Mouse (Mus musculus) G1E (cell line): ENCODE measurements around the gene Ccni. TPM values are rescaled to one million over a fixed set of nuclear protein-coding genes. Genes with fewer than 3 reads are reported as not detected.

Experiments used
- ATAC-seq: 2 replicates; pipeline ENCODE4 v1.8.0; 2016; ENCODE audit warnings: mild to moderate bottlenecking; ENCODE audit not compliant: insufficient number of reproducible peaks, poor library complexity, low FRiP score, severe bottlenecking; ENCODE audit errors: extremely low read depth
- DNase-seq: peaks from one replicate; pipeline ENCODE4 v3.0.0; 2012; ENCODE audit warnings: low spot score
- H3K27me3 ChIP-seq: 2 replicates; pipeline ENCODE4 v1.6.1; 2012; ENCODE audit warnings: mild to moderate bottlenecking, low read length, inconsistent platforms; ENCODE audit not compliant: insufficient read depth
- H3K36me3 ChIP-seq: replicated peaks from 2 replicates; pipeline ENCODE3; 2012; ENCODE audit warnings: mild to moderate bottlenecking, inconsistent platforms
- H3K4me1 ChIP-seq: 2 replicates; pipeline ENCODE4 v1.6.1; 2012; ENCODE audit warnings: low read depth, low read length, inconsistent platforms, mixed read lengths; ENCODE audit not compliant: insufficient read depth
- H3K4me3 ChIP-seq: 2 replicates; pipeline ENCODE4 v1.5.1; 2012; ENCODE audit warnings: low read depth, mild to moderate bottlenecking, inconsistent platforms, low read length, moderate library complexity, mixed read lengths
- H3K9me3 ChIP-seq: replicated peaks from 2 replicates; pipeline ENCODE4 v1.6.1; 2012; ENCODE audit warnings: inconsistent platforms
- CTCF ChIP-seq: IDR thresholded peaks from 2 replicates; pipeline ENCODE4 v1.5.1; 2012; ENCODE audit warnings: low read depth, low read length, inconsistent platforms, mixed read lengths
- GATA1 ChIP-seq: IDR thresholded peaks from 2 replicates; pipeline ENCODE4 v1.6.1; 2012; ENCODE audit warnings: borderline replicate concordance, low read length, inconsistent platforms, mixed read lengths
- GATA2 ChIP-seq: IDR thresholded peaks from 2 replicates; pipeline ENCODE4 v1.6.1; 2012; ENCODE audit warnings: low read depth, low read length, inconsistent platforms, borderline replicate concordance
- POLR2AphosphoS5 ChIP-seq: IDR thresholded peaks from 2 replicates; pipeline ENCODE4 v1.6.1; 2012; ENCODE audit warnings: low read depth, low read length, inconsistent platforms; ENCODE audit not compliant: insufficient replicate concordance
- TAL1 ChIP-seq: conservative IDR thresholded peaks from 2 replicates; pipeline ENCODE4 v1.6.1; 2012; ENCODE audit warnings: low read depth, low read length, inconsistent platforms, mixed read lengths
- polyA plus RNA-seq: library from polyadenylated mRNA; stranded (reverse); fragments of >175 nt; gene quantifications from 2 replicates; pipeline ENCODE4 v1.2.3, GENCODE M21; 2012
- total RNA-seq, 2 experiments: library from RNA; stranded (forward) in 1 of 2; stranded (reverse) in 1 of 2; fragments of 200-1000 nt in 1 of 2; fragments of >200 nt in 1 of 2; fragmentation: Nextera tagmentation in 1 of 2; gene quantifications; 2 replicates each; pipeline ENCODE4 v1.2.3; 2014 to 2017

Ccni gene
- total and polyA plus RNA-seq, 3 experiments = 138 to 432 (median 302) TPM

DNA sequence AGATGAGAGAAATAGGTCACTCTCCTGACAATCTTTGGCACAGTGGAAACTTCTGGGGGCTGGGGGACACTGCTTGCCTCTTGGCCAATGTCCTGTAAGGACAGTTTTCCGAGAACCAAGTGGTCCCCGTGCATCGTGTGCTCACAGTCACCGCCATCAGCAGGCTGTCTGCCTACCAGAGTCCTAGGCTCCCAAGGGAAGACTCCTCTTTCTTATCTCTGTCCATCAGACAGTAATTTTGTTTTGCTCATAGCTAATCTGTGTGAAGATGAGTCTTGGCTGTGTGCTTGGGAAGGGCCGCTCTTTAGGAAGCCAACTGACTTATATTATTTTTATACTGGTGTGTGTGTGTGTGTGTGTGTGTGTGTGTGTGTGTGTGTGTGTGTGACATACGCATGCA lies 60.8 kb downstream of the Ccni start:
- H3K9me3 ChIP-seq = no peaks in the 10 kb centered on the region
- no peaks in the 10 kb centered on the region for H3K27me3 ChIP-seq
- DNase-seq (no peak), ATAC-seq (no peak)
- peaks cover 80% of the 10 kb centered on the region for H3K36me3 ChIP-seq
- TF ChIP-seq TAL1 (no peak), GATA1 (no peak), POLR2AphosphoS5 (no peak), GATA2 (no peak)
- H3K4me1 ChIP-seq = no peaks in the 10 kb centered on the region
- H3K4me3 ChIP-seq = no peak overlapping the region

GRCm38 (mm10) chr5:93144874-93145273 lies 61.4 kb downstream of the Ccni start:
- H3K4me1 ChIP-seq = no peaks in the 10 kb centered on the region
- no peak for TF ChIP-seq TAL1
- no peak for TF ChIP-seq GATA2
- TF ChIP-seq CTCF = no peak
- TF ChIP-seq GATA1 = no peak
- no peaks in the 10 kb centered on the region for H3K27me3 ChIP-seq
- DNase-seq (no peak), ATAC-seq (no peak)
- H3K9me3 ChIP-seq = no peaks in the 10 kb centered on the region
- no peak overlapping the region for H3K4me3 ChIP-seq
- H3K36me3 ChIP-seq = peaks cover 80% of the 10 kb centered on the region

DNA sequence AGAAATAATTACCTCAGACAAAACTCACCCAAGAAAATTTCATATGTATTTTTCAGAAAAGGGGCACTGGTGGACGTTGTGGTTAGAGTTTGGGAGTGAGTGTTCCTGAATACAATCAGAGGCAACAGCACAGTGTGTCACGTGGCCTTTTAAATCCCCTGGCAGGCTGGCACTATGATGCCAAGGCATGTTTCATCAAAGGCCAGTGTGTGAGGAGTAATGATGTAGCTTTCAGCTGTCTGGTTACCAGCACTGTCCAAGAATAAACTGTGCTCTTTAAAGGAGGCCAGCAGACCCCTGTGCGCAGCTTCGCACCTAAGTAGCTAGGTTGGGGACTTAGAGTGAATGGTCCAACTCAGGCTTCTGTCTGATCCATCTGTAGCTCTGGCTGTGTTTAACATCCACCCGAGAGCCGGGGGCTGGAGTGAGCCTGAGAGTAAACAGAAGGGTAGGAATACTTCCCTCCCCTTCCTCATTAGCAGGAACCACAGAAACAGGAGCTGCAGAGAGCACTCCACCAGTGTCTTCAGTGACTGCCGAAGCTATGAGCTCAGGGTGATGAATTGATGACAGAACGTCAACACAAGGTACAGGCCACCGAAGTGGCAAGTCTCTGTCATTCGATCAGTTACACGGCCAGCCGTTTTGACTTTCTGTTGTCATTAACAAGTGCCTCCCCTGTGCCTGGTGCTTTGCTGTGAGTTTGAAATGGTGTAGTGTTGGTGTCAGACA lies 62.8 kb downstream of the Ccni start:
- no peaks in the 10 kb centered on the region for H3K4me1 ChIP-seq
- H3K9me3 ChIP-seq = peaks cover 2% of the 10 kb centered on the region; the same call in 1 of the 2 replicates
- no peaks in the 10 kb centered on the region for H3K27me3 ChIP-seq
- no peak overlapping the region for H3K4me3 ChIP-seq
- DNase-seq (no peak), ATAC-seq (no peak)
- TF ChIP-seq GATA2 (no peak), TAL1 (no peak)
- peaks cover 81% of the 10 kb centered on the region for H3K36me3 ChIP-seq

- H3K4me3 ChIP-seq = no peak overlapping the region
- no peak for TF ChIP-seq GATA1
- no peak for TF ChIP-seq GATA2
- TF ChIP-seq POLR2AphosphoS5 = no peak
- no peak for TF ChIP-seq TAL1
- TF ChIP-seq CTCF = no peak
- peaks cover 2% of the 10 kb centered on the region for H3K4me1 ChIP-seq
- no peaks in the 10 kb centered on the region for H3K27me3 ChIP-seq
- H3K9me3 ChIP-seq = peaks cover 6% of the 10 kb centered on the region; the same call in 1 of the 2 replicates
- DNase-seq = no peak
- ATAC-seq = no peak
- peaks cover 71% of the 10 kb centered on the region for H3K36me3 ChIP-seq
These were observed 65.5 kb downstream of the Ccni start for GRCm38 (mm10) chr5:93140747-93141146.

DNA sequence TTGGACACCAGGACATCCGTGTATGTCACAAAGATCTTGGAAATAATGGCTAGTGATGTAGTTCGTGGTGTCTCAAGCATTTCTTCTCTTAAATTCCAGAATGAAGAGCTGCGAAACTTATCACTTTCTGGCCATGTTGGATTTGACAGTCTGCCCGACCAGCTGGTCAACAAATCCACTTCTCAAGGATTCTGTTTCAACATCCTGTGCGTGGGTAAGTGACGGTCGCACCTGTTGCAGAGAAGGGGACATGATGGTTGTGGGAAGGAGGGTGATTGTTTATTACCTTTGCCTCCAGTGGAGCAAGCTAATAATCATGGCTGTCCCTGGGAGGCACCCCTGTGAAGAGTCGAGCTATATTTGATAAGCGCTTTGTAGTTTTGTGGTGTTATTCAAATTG lies 66.9 kb downstream of the Ccni start:
- H3K27me3 ChIP-seq = no peaks in the 10 kb centered on the region
- ATAC-seq (no peak), DNase-seq (no peak)
- no peak overlapping the region for H3K4me3 ChIP-seq
- peaks cover 6% of the 10 kb centered on the region; the same call in 1 of the 2 replicates for H3K9me3 ChIP-seq
- H3K4me1 ChIP-seq = peaks cover 7% of the 10 kb centered on the region
- no peak for TF ChIP-seq POLR2AphosphoS5
- no peak for TF ChIP-seq CTCF
- TF ChIP-seq GATA1 = no peak
- no peak for TF ChIP-seq GATA2
- no peak for TF ChIP-seq TAL1
- H3K36me3 ChIP-seq = peaks cover 62% of the 10 kb centered on the region

DNA sequence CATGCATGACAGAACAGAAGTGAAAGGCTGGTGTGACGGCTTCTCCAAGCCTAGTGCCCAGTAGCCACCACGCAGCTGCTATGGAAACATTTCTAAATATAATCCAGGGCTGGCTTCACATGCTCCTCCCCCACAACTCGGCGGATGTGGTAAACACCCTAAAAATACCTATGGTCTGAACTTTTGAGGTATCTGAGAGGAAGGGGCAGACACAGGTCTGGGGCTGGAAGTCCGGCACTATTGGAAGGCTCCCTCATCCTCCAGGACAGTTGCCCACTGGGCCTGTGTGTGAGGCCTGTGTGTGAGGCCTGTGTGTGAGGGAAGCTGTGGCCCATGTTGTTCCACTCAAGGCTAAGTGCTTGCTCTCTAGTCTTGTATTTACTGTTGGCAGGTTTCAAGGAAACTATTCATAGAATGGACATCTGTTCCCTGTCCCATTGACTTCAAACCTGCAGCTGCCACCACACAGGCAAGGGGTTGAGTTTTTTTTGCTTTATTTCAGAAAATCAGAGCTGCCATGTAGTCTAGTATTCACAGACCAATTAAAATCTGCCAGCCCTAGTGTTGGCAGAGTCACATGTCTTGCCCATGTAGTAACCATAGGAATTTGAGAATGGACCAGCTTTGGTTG lies 69.2 kb downstream of the Ccni start:
- TF ChIP-seq GATA2 (no peak), GATA1 (no peak), CTCF (no peak), POLR2AphosphoS5 (no peak), TAL1 (no peak)
- DNase-seq (no peak), ATAC-seq (no peak)
- no peak overlapping the region for H3K4me3 ChIP-seq
- peaks cover 6% of the 10 kb centered on the region; the same call in 1 of the 2 replicates for H3K9me3 ChIP-seq
- no peaks in the 10 kb centered on the region for H3K27me3 ChIP-seq
- H3K4me1 ChIP-seq = peaks cover 12% of the 10 kb centered on the region
- H3K36me3 ChIP-seq = peaks cover 57% of the 10 kb centered on the region
